Mouse (Mus musculus) heart, embryonic 16.5 days (tissue): ENCODE data around the gene Ciao1. TPM values are rescaled to one million over a fixed set of nuclear protein-coding genes. Genes with fewer than 3 reads are reported as not detected.
A peak's percentile ranks its signal among the peaks of the same experiment; 100 is the strongest.

ENCODE experiments used
- ATAC-seq: fragments of 200-750 bp; cut with Nextera tagmentation; replicated peaks from 2 replicates; pipeline ENCODE4 v1.8.0; 2017; ENCODE audit warnings: moderate number of reproducible peaks; ENCODE audit not compliant: insufficient read depth, low FRiP score; ENCODE audit errors: extremely low read depth
- H3K27ac ChIP-seq: fragments of 300-500 bp; sonication (generic); 2 replicates; pipeline ENCODE4 v1.5.1; 2014; ENCODE audit warnings: mild to moderate bottlenecking, low read length, control low read depth, moderate library complexity
- H3K27me3 ChIP-seq: fragments of 300-500 bp; sonication (generic); 2 replicates; pipeline ENCODE4 v1.6.1; 2014; ENCODE audit warnings: low read length, mixed read lengths; ENCODE audit not compliant: control insufficient read depth, insufficient read depth
- H3K36me3 ChIP-seq: fragments of 300-500 bp; sonication (generic); 2 replicates; pipeline ENCODE4 v1.6.1; 2014; ENCODE audit not compliant: control insufficient read depth, insufficient read depth
- H3K4me1 ChIP-seq: fragments of 300-500 bp; sonication (generic); 2 replicates; pipeline ENCODE4 v1.6.1; 2014; ENCODE audit warnings: low read length, mixed read lengths; ENCODE audit not compliant: control insufficient read depth, insufficient read depth
- H3K4me2 ChIP-seq: fragments of 300-500 bp; sonication (generic); 2 replicates; pipeline ENCODE4 v1.6.1; 2014; ENCODE audit warnings: low read depth, mild to moderate bottlenecking, control low read depth, low read length
- H3K4me3 ChIP-seq: fragments of 300-500 bp; sonication (generic); 2 replicates; pipeline ENCODE4 v1.5.1; 2014; ENCODE audit warnings: mild to moderate bottlenecking, control low read depth, low read length
- H3K9ac ChIP-seq: fragments of 300-500 bp; sonication (generic); 2 replicates; pipeline ENCODE4 v1.6.1; 2014; ENCODE audit warnings: low read length, control low read depth
- H3K9me3 ChIP-seq: fragments of 300-500 bp; sonication (generic); replicated peaks from 2 replicates; pipeline ENCODE4 v1.6.1; 2016; ENCODE audit warnings: low read length; ENCODE audit not compliant: control insufficient read depth
- WGBS: fragments of 180-500 bp; shearing (Covaris S2); extraction: QIAGEN DNeasy Blood & Tissue Kit; methylation state at CpG from one replicate; pipeline ENCODE4 v1.1.7; 2014; 5-methylcytosine and 5-hydroxymethylcytosine counted together
- polyA plus RNA-seq: library from polyadenylated mRNA; unstranded; fragments of >200 nt; fragmentation: Nextera tagmentation; extraction: Ambion mirVana; gene quantifications from 2 replicates; pipeline ENCODE4 v1.2.1, GENCODE M21; 2015

The Ciao1 gene
- polyA plus RNA-seq, 1 experiment from 2014 or later, result 59.6 TPM

DNA sequence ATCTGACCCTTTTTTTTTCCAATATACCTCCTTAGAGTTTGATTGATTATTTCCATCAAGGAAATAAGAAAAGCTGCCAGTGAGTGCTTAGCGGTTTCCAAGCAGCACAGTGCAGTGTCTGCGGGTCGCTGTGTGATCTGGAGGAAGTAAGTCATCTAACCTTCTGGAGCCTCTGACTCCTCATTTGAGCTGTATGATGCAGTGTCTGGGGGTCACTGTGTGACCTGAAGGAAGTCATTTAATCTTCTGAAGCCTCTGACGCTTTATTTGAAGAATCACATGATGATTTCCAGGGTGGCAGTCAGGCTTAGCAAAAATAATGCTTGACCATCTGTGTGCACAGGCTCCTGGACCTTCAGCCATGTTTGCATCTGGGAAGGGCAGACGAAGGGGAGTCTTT, 5.2 kb upstream of the Ciao1 start:
- Histone ChIP-seq H3K36me3 (peaks cover 9% of the 10 kb centered on the region), H3K9me3 (no peaks in the 10 kb centered on the region), H3K9ac (no peak overlapping the region), H3K4me3 (no peak overlapping the region), H3K27me3 (no peaks in the 10 kb centered on the region), H3K4me1 (peaks cover 37% of the 10 kb centered on the region), H3K27ac (0 out of 2 replicates have a peak overlapping the region, but pooled peaks have one; percentile 65), H3K4me2 (no peak overlapping the region)
- no peak for ATAC-seq
- 76% methylated on average over 5 of the region's 5 CpGs for WGBS

- H3K36me3 ChIP-seq, result peaks cover 1% of the 10 kb centered on the region
- ATAC-seq, result no peak
- peaks cover 38% of the 10 kb centered on the region for H3K4me1 ChIP-seq
- no peaks in the 10 kb centered on the region for H3K9me3 ChIP-seq
- H3K27me3 ChIP-seq, result no peaks in the 10 kb centered on the region
- 42% methylated on average over 3 of the region's 3 CpGs for WGBS
- no peak overlapping the region for H3K4me2 ChIP-seq
- peak overlapping the region; percentile 65 for H3K27ac ChIP-seq
- H3K4me3 ChIP-seq, result no peak overlapping the region
- H3K9ac ChIP-seq, result no peak overlapping the region
These were observed 4.4 kb upstream of the Ciao1 start for GRCm38 (mm10) chr2:127251880-127252527.

- no peak overlapping the region for H3K4me3 ChIP-seq
- 0 out of 2 replicates have a peak overlapping the region, but pooled peaks have one; percentile 6 for H3K9ac ChIP-seq
- H3K27ac ChIP-seq, result peak overlapping the region; percentile 65
- no peaks in the 10 kb centered on the region for H3K27me3 ChIP-seq
- H3K4me1 ChIP-seq, result peaks cover 43% of the 10 kb centered on the region
- ATAC-seq, result no peak
- 38% methylated on average over 3 of the region's 3 CpGs for WGBS
- H3K4me2 ChIP-seq, result no peak overlapping the region
- H3K36me3 ChIP-seq, result no peaks in the 10 kb centered on the region
- H3K9me3 ChIP-seq, result no peaks in the 10 kb centered on the region
These were observed 3.8 kb upstream of the Ciao1 start for GRCm38 (mm10) chr2:127251457-127251856.

DNA sequence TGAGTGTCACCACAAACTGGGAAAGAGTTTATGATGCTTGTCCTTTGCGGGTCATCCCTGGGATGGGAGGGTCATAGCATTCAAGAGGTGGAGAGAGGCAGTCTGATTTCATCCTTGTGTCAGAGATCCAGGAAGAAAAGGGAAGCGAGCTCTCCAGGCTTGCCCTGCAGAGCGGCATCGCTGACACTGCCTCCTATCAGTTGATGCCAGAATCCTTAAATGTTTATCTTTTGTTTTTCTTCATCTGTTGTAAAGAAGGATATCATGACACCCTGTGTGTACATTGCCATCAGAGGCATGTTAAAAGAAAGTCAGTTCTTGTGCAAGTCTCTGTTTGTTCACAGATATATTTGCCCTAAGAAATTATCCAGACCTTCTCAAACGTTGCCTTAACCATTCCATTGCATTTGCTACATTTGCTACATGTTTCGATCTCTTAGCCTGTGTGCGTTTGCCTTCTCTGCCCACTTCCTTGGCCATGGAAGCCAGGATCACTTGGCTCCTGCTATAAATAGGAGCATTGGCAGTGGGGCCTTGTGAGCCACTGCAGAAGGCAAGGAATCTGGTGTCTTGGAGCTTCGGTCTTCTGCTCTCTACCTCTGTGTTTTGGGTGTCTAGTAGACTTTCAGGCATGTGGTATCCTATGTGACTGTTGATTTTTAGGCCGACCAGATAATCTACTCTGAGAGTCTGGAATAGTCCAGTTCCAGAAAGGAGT, 2.8 kb upstream of the Ciao1 start:
- peak overlapping the region; percentile 17; the same call in 1 of the 2 replicates for H3K9ac ChIP-seq
- peaks cover 44% of the 10 kb centered on the region for H3K4me1 ChIP-seq
- H3K27ac ChIP-seq, result peak overlapping the region; percentile 0; the same call in 1 of the 2 replicates

GRCm38 (mm10) chr2:127248334-127249004, 853 bp upstream of the Ciao1 start:
- WGBS, result under 1% methylated on average over 39 of the region's 39 CpGs
- H3K4me1 ChIP-seq, result peaks cover 44% of the 10 kb centered on the region
- ATAC-seq, result peak; percentile 18

More for the DNA sequence above, 2.8 kb upstream of the Ciao1 start:
- no peak overlapping the region for H3K4me3 ChIP-seq
- H3K9me3 ChIP-seq, result no peaks in the 10 kb centered on the region
- ATAC-seq, result no peak
- H3K4me2 ChIP-seq, result no peak overlapping the region
- 71% methylated on average over 9 of the region's 9 CpGs for WGBS
- H3K27me3 ChIP-seq, result no peaks in the 10 kb centered on the region
- H3K36me3 ChIP-seq, result no peaks in the 10 kb centered on the region; the same call in 1 of the 2 replicates

GRCm38 (mm10) chr2:127240065-127240464, 7.6 kb downstream of the Ciao1 start:
- WGBS, result 93% methylated on average over 2 of the region's 2 CpGs
- Histone ChIP-seq H3K4me1 (peaks cover 3% of the 10 kb centered on the region; the same call in 1 of the 2 replicates), H3K9me3 (no peaks in the 10 kb centered on the region), H3K27ac (no peak overlapping the region), H3K4me2 (no peak overlapping the region), H3K36me3 (peaks cover 70% of the 10 kb centered on the region), H3K9ac (no peak overlapping the region), H3K4me3 (no peak overlapping the region), H3K27me3 (no peaks in the 10 kb centered on the region)
- no peak for ATAC-seq

More at GRCm38 (mm10) chr2:127248334-127249004, 853 bp upstream of the Ciao1 start:
- peak overlapping the region; percentile 88 for H3K4me2 ChIP-seq
- peaks cover 13% of the 10 kb centered on the region for H3K36me3 ChIP-seq
- peak overlapping the region; percentile 67 for H3K4me3 ChIP-seq
- peak overlapping the region; percentile 92 for H3K9ac ChIP-seq
- no peaks in the 10 kb centered on the region for H3K9me3 ChIP-seq
- no peaks in the 10 kb centered on the region for H3K27me3 ChIP-seq
- H3K27ac ChIP-seq, result peak overlapping the region; percentile 81

DNA sequence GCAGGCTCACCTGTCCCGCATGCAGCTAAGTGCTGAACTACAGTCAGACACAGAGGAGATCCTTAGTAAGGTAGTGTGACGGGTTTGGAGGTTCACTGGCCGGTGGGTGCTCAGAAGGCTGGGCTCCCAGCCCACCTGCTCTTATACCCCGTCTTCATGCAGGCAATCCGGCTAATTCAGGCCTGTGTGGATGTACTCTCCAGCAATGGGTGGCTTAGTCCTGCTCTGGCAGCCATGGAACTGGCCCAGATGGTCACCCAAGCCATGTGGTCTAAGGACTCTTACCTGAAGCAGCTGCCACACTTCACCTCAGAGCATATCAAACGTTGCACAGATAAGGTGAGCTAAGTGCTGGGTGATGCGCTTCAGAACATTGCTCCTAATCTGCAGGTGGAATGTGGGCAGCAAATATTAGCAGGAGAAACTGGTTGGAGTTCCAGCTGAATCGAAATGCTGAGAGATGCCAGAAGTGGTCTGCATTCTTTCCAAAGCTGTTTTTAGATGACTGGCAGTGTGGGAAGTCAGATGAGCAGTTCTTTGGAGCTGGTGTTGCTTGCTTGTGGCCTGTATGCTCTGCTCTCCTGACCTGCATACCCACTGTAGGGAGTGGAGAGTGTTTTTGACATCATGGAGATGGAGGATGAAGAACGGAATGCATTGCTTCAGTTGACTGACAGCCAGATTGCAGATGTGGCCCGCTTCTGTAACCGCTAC, 9.6 kb downstream of the Ciao1 start:
- H3K27ac ChIP-seq, result peak overlapping the region; percentile 76
- no peak overlapping the region for H3K9ac ChIP-seq
- 66% methylated on average over 11 of the region's 11 CpGs for WGBS
- H3K4me3 ChIP-seq, result no peak overlapping the region
- H3K4me2 ChIP-seq, result no peak overlapping the region
- no peaks in the 10 kb centered on the region for H3K9me3 ChIP-seq
- no peaks in the 10 kb centered on the region for H3K27me3 ChIP-seq
- ATAC-seq, result peak; percentile 75; the same call in 1 of the 2 replicates
- peaks cover 72% of the 10 kb centered on the region for H3K36me3 ChIP-seq
- peaks cover 3% of the 10 kb centered on the region; the same call in 1 of the 2 replicates for H3K4me1 ChIP-seq

DNA sequence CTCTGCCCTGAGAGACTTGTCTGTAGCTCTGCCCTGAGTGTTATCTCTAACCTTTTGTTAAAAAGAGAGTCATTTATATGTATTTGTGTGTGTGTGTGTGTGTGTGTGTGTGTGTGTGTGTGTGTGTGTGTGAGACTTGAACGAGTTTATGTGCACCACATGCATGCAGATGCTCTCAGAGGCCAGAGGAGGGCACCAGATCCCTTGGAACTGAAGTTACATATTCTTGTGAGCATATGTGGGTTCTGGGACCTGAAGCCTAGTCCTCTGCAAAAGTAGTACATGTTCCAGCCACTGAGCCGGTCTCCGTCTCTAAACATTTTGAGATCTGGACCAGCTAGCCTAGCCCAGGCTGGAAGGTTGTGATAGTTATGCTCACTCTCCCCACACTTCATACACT, 22.4 kb downstream of the Ciao1 start:
- Histone ChIP-seq H3K4me2 (no peak overlapping the region), H3K27ac (no peak overlapping the region), H3K36me3 (peaks cover 79% of the 10 kb centered on the region), H3K4me3 (no peak overlapping the region), H3K4me1 (no peaks in the 10 kb centered on the region), H3K27me3 (no peaks in the 10 kb centered on the region), H3K9me3 (no peaks in the 10 kb centered on the region; the same call in 1 of the 2 replicates), H3K9ac (no peak overlapping the region)
- ATAC-seq, result no peak
- WGBS, result 94% methylated on average over 3 of the region's 3 CpGs
